Mouse (Mus musculus): ENCODE results near the gene Adnp. TPM values are rescaled to one million over a fixed set of nuclear protein-coding genes. Genes with fewer than 3 reads are reported as not detected.
A peak's percentile ranks its signal among the peaks of the same experiment; 100 is the strongest.

Gene Adnp
- polyA plus RNA-seq, 1 experiment from 2014 or later = 20.6 TPM

- H3K9ac ChIP-seq = no peak overlapping the region
- no peaks in the 10 kb centered on the region for H3K9me3 ChIP-seq (replicated peaks)
- H3K27me3 ChIP-seq = no peaks in the 10 kb centered on the region
- no peak overlapping the region for H3K4me2 ChIP-seq (replicated peaks)
- H3K4me3 ChIP-seq = no peak overlapping the region
- peaks cover 63% of the 10 kb centered on the region for H3K4me1 ChIP-seq
- no peak overlapping the region for H3K27ac ChIP-seq
- H3K36me3 ChIP-seq = peaks cover 25% of the 10 kb centered on the region
- ATAC-seq (ENCODE audit: low FRiP score) = no peak
- 77% methylated on average over 5 of the region's 5 CpGs for WGBS
Observed at GRCm38 (mm10) chr2:168200014-168200691, 6.8 kb downstream of the Adnp start.

- peaks cover 58% of the 10 kb centered on the region for H3K4me1 ChIP-seq
- 0 out of 2 replicates have a peak overlapping the region, but pooled peaks have one; percentile 7 for H3K27ac ChIP-seq
- H3K27me3 ChIP-seq = no peaks in the 10 kb centered on the region
- 0 out of 2 replicates have a peak overlapping the region, but pooled peaks have one; percentile 15 for H3K4me2 ChIP-seq (replicated peaks)
- peaks cover 24% of the 10 kb centered on the region for H3K36me3 ChIP-seq
- no peaks in the 10 kb centered on the region for H3K9me3 ChIP-seq (replicated peaks)
- H3K9ac ChIP-seq = no peak overlapping the region
- no peak overlapping the region for H3K4me3 ChIP-seq
- WGBS = 92% methylated on average over 4 of the region's 4 CpGs
- ATAC-seq (ENCODE audit: low FRiP score) = no peak
Observed at GRCm38 (mm10) chr2:168199476-168199875, 7.4 kb downstream of the Adnp start.

GRCm38 (mm10) chr2:168198421-168198820, 8.5 kb downstream of the Adnp start:
- no peak overlapping the region for H3K4me3 ChIP-seq
- H3K9me3 ChIP-seq (replicated peaks) = no peaks in the 10 kb centered on the region
- 93% methylated on average over 1 of the region's 1 CpGs for WGBS
- peaks cover 51% of the 10 kb centered on the region for H3K4me1 ChIP-seq
- H3K9ac ChIP-seq = no peak overlapping the region
- no peak for ATAC-seq (ENCODE audit: low FRiP score)
- H3K27ac ChIP-seq = no peak overlapping the region
- peaks cover 20% of the 10 kb centered on the region for H3K36me3 ChIP-seq
- no peak overlapping the region; the same call in 1 of the 2 replicates for H3K4me2 ChIP-seq (replicated peaks)
- H3K27me3 ChIP-seq = no peaks in the 10 kb centered on the region

GRCm38 (mm10) chr2:168195721-168196120, 11.2 kb downstream of the Adnp start:
- Histone ChIP-seq H3K4me3 (no peak overlapping the region), H3K9ac (no peak overlapping the region), H3K27ac (no peak overlapping the region), H3K27me3 (no peaks in the 10 kb centered on the region), H3K4me1 (peaks cover 53% of the 10 kb centered on the region), H3K4me2 (replicated peaks) (no peak overlapping the region), H3K9me3 (replicated peaks) (no peaks in the 10 kb centered on the region), H3K36me3 (peaks cover 14% of the 10 kb centered on the region; the same call in 1 of the 2 replicates)
- ATAC-seq (ENCODE audit: low FRiP score) = no peak
- 38% methylated on average over 2 of the region's 2 CpGs for WGBS

- 86% methylated on average over 2 of the region's 2 CpGs for WGBS
- peaks cover 36% of the 10 kb centered on the region for H3K4me1 ChIP-seq
Observed at GRCm38 (mm10) chr2:168193685-168194084, 13.2 kb downstream of the Adnp start.

GRCm38 (mm10) chr2:168191856-168192255, 15.1 kb downstream of the Adnp start:
- H3K4me3 ChIP-seq = no peak overlapping the region
- no peak overlapping the region for H3K27ac ChIP-seq
- peaks cover 15% of the 10 kb centered on the region for H3K36me3 ChIP-seq
- 95% methylated on average over 2 of the region's 2 CpGs for WGBS
- no peak overlapping the region for H3K9ac ChIP-seq
- peaks cover 24% of the 10 kb centered on the region for H3K4me1 ChIP-seq
- no peaks in the 10 kb centered on the region for H3K9me3 ChIP-seq (replicated peaks)
- H3K27me3 ChIP-seq = no peaks in the 10 kb centered on the region
- H3K4me2 ChIP-seq (replicated peaks) = no peak overlapping the region
- ATAC-seq (ENCODE audit: low FRiP score) = no peak

More at GRCm38 (mm10) chr2:168193685-168194084, 13.2 kb downstream of the Adnp start:
- H3K27me3 ChIP-seq = no peaks in the 10 kb centered on the region
- ATAC-seq (ENCODE audit: low FRiP score) = no peak
- no peak overlapping the region for H3K9ac ChIP-seq
- peaks cover 12% of the 10 kb centered on the region; the same call in 1 of the 2 replicates for H3K36me3 ChIP-seq
- no peak overlapping the region for H3K4me2 ChIP-seq (replicated peaks)
- H3K27ac ChIP-seq = no peak overlapping the region
- H3K9me3 ChIP-seq (replicated peaks) = no peaks in the 10 kb centered on the region
- no peak overlapping the region for H3K4me3 ChIP-seq

- no peaks in the 10 kb centered on the region for H3K27me3 ChIP-seq
- ATAC-seq (ENCODE audit: low FRiP score) = no peak; the same call in 1 of the 2 replicates
- no peaks in the 10 kb centered on the region for H3K9me3 ChIP-seq (replicated peaks)
- 0 out of 2 replicates have a peak, but pooled peaks cover 2% of the 10 kb centered on the region for H3K4me1 ChIP-seq
- WGBS = 36% methylated on average over 7 of the region's 7 CpGs
- no peak overlapping the region for H3K4me2 ChIP-seq (replicated peaks)
- no peak overlapping the region for H3K4me3 ChIP-seq
- no peak overlapping the region for H3K9ac ChIP-seq
- no peak overlapping the region for H3K27ac ChIP-seq
- H3K36me3 ChIP-seq = peaks cover 21% of the 10 kb centered on the region
Observed at GRCm38 (mm10) chr2:168175946-168176345, 31.0 kb downstream of the Adnp start.

- H3K4me1 ChIP-seq = peaks cover 30% of the 10 kb centered on the region
- 0 out of 2 replicates have a peak overlapping the region, but pooled peaks have one; percentile 70 for H3K27ac ChIP-seq
- H3K9me3 ChIP-seq (replicated peaks) = no peaks in the 10 kb centered on the region
- H3K9ac ChIP-seq = no peak overlapping the region
- peaks cover 5% of the 10 kb centered on the region for H3K36me3 ChIP-seq
- 11% methylated on average over 13 of the region's 13 CpGs for WGBS
- ATAC-seq (ENCODE audit: low FRiP score) = peak; percentile 41
- no peak overlapping the region for H3K4me3 ChIP-seq
- H3K27me3 ChIP-seq = no peaks in the 10 kb centered on the region
- peak overlapping the region; percentile 24; the same call in 1 of the 2 replicates for H3K4me2 ChIP-seq (replicated peaks)
Observed at GRCm38 (mm10) chr2:168170167-168170685, 36.7 kb downstream of the Adnp start.

- H3K9ac ChIP-seq = no peak overlapping the region
- 3% methylated on average over 9 of the region's 9 CpGs for WGBS
- H3K36me3 ChIP-seq = peaks cover 5% of the 10 kb centered on the region
- no peak for ATAC-seq (ENCODE audit: low FRiP score)
- H3K27ac ChIP-seq = peak overlapping the region; percentile 70
- H3K27me3 ChIP-seq = no peaks in the 10 kb centered on the region
- H3K9me3 ChIP-seq (replicated peaks) = no peaks in the 10 kb centered on the region
- H3K4me2 ChIP-seq (replicated peaks) = peak overlapping the region; percentile 24; the same call in 1 of the 2 replicates
- no peak overlapping the region for H3K4me3 ChIP-seq
- H3K4me1 ChIP-seq = peaks cover 30% of the 10 kb centered on the region
Observed at GRCm38 (mm10) chr2:168169800-168170113, 37.2 kb downstream of the Adnp start.

- no peak overlapping the region for H3K9ac ChIP-seq
- H3K27me3 ChIP-seq = no peaks in the 10 kb centered on the region
- no peak overlapping the region for H3K4me3 ChIP-seq
- peaks cover 5% of the 10 kb centered on the region for H3K36me3 ChIP-seq
- H3K4me1 ChIP-seq = peaks cover 30% of the 10 kb centered on the region
- H3K27ac ChIP-seq = peak overlapping the region; percentile 70
- H3K9me3 ChIP-seq (replicated peaks) = no peaks in the 10 kb centered on the region
- H3K4me2 ChIP-seq (replicated peaks) = no peak overlapping the region
- WGBS = 42% methylated on average over 9 of the region's 9 CpGs
- no peak for ATAC-seq (ENCODE audit: low FRiP score)
Observed at GRCm38 (mm10) chr2:168168892-168169799, 37.8 kb downstream of the Adnp start.

- no peak overlapping the region for H3K27ac ChIP-seq
Observed at GRCm38 (mm10) chr2:168167781-168168180, 39.1 kb downstream of the Adnp start.

More at GRCm38 (mm10) chr2:168167781-168168180, 39.1 kb downstream of the Adnp start:
- 49% methylated on average over 3 of the region's 3 CpGs for WGBS
- no peaks in the 10 kb centered on the region for H3K9me3 ChIP-seq (replicated peaks)
- H3K36me3 ChIP-seq = no peaks in the 10 kb centered on the region
- no peak for ATAC-seq (ENCODE audit: low FRiP score)
- no peaks in the 10 kb centered on the region for H3K27me3 ChIP-seq
- H3K4me2 ChIP-seq (replicated peaks) = no peak overlapping the region
- peaks cover 30% of the 10 kb centered on the region for H3K4me1 ChIP-seq
- H3K9ac ChIP-seq = no peak overlapping the region
- H3K4me3 ChIP-seq = no peak overlapping the region
